20 mouse cellular contexts compared by ENCODE assay signal in the genomic region with DNA sequence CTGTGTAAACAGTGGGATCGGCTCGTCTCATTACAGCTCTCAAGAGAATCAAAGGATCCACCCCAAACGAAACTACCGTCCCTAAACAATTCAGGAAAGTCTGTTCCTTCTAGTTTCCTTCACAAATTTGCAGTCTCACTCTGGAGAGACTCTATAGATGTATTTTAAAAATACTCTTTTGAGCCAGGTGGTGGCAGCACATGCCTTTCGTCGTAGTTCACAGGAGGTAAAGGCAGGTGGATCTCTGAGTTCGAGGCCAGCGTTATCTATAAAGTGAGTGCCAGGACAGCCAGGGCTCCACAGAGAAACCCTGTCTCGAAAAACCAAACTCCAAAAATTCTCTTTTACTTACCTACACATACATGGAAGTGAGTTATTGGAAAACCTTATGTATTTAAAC. TPM values are rescaled to one million over a fixed set of nuclear protein-coding genes. Genes with fewer than 3 reads are reported as not detected.
DNase-seq lines count a peak whose midpoint lies in the region; ATAC-seq and TF ChIP-seq lines count a peak whose summit lies in the region.
"Had no signal": no experiment of that assay in that cellular context is flagged by ENCODE, and none has a peak within 500 bp of the region (broad histone marks: within the 10 kb centered on the region; RNA-seq: fewer than 3 reads in every experiment).

No protein-coding gene starts in this region.

- no peak for TF ChIP-seq POLR2A in bone marrow, adult 2 months (IDR thresholded peaks at IDR 0.05; ENCODE audit: borderline replicate concordance, control insufficient read depth, low read depth, low read length)

- peak; percentile 7 for DNase-seq in embryonic facial prominence, embryonic 11.5 days (ENCODE audit: low spot score)
- no peak for DNase-seq in embryonic facial prominence, embryonic 10.5 days (ENCODE audit: low spot score)
- peak; percentile 30 for DNase-seq in lung, postnatal 36 days
- no peak for DNase-seq in lung, postnatal 25 days (ENCODE audit: low spot score)
- DNase-seq in thymus, postnatal 4 days: peak; percentile 57
- no peak for DNase-seq in testis, postnatal 10 days (ENCODE audit: low spot score)
- DNase-seq in retina, postnatal 1 day: no peak
- DNase-seq: adrenal gland, adult 8-10 months; cerebellum, adult 2 months; gastrocnemius, postnatal 36 days; liver, embryonic 13.5 days had no signal

- no peaks in the 10 kb centered on the region for H3K4me1 ChIP-seq in embryonic facial prominence, embryonic 11.5 days (ENCODE audit: control insufficient read depth, insufficient read depth, low read length)
- H3K4me1 ChIP-seq in embryonic facial prominence, embryonic 10.5 days: no peaks in the 10 kb centered on the region
- no peaks in the 10 kb centered on the region for H3K4me1 ChIP-seq in bone marrow, adult 2 months (ENCODE audit: control insufficient read depth, insufficient read depth, low read length)
- H3K4me1 ChIP-seq: embryonic facial prominence, embryonic 15.5 days; forebrain, embryonic 15.5 days; hindbrain, embryonic 15.5 days; liver, embryonic 13.5 days had no signal

- no peak overlapping the region for H3K4me3 ChIP-seq in embryonic facial prominence, embryonic 11.5 days (ENCODE audit: low read depth, low read length)
- no peak overlapping the region for H3K4me3 ChIP-seq in embryonic facial prominence, embryonic 10.5 days
- no peak overlapping the region for H3K4me3 ChIP-seq in bone marrow, adult 2 months (replicated peaks; ENCODE audit: control insufficient read depth, low read depth, low read length)
- H3K4me3 ChIP-seq: embryonic facial prominence, embryonic 15.5 days; forebrain, embryonic 15.5 days; hindbrain, embryonic 15.5 days; liver, embryonic 13.5 days; myocyte had no signal

- H3K4me2 ChIP-seq in embryonic facial prominence, embryonic 11.5 days (ENCODE audit: low read depth, low read length): no peak overlapping the region
- H3K4me2 ChIP-seq: embryonic facial prominence, embryonic 15.5 days; forebrain, embryonic 15.5 days; hindbrain, embryonic 15.5 days; liver, embryonic 13.5 days had no signal

- no peak for ATAC-seq in embryonic facial prominence, embryonic 11.5 days (replicated peaks; ENCODE audit: insufficient number of reproducible peaks, low FRiP score, low TSS enrichment, low read depth)
- ATAC-seq: forebrain, embryonic 15.5 days had no signal

- peak; percentile 16; the same call in 1 of the 2 replicates for TF ChIP-seq CTCF in bone marrow, adult 2 months (IDR thresholded peaks at IDR 0.05; ENCODE audit: control insufficient read depth, insufficient read depth, low read length)

- no peak overlapping the region for H3K27ac ChIP-seq in embryonic facial prominence, embryonic 11.5 days (replicated peaks; ENCODE audit: low read depth, low read length)
- no peak overlapping the region for H3K27ac ChIP-seq in embryonic facial prominence, embryonic 10.5 days (replicated peaks)
- no peak overlapping the region for H3K27ac ChIP-seq in bone marrow, adult 2 months (ENCODE audit: control insufficient read depth, insufficient read depth, low read depth, low read length, poor library complexity)
- H3K27ac ChIP-seq: embryonic facial prominence, embryonic 15.5 days; forebrain, embryonic 15.5 days; hindbrain, embryonic 15.5 days; liver, embryonic 13.5 days had no signal

- H3K9me3 ChIP-seq in embryonic facial prominence, embryonic 11.5 days (replicated peaks; ENCODE audit: control insufficient read depth, low read length): no peaks in the 10 kb centered on the region
- H3K9me3 ChIP-seq in embryonic facial prominence, embryonic 10.5 days: peaks cover 14% of the 10 kb centered on the region

- 53% methylated on average over 9 of the region's 9 CpGs for WGBS in embryonic facial prominence, embryonic 11.5 days
- 48% methylated on average over 9 of the region's 9 CpGs for WGBS in embryonic facial prominence, embryonic 10.5 days
- WGBS in bone marrow, adult 2 months: 35% methylated on average over 9 of the region's 9 CpGs

- H3K9ac ChIP-seq in embryonic facial prominence, embryonic 11.5 days (replicated peaks; ENCODE audit: low read length): no peak overlapping the region
- H3K9ac ChIP-seq: embryonic facial prominence, embryonic 15.5 days; forebrain, embryonic 15.5 days; hindbrain, embryonic 15.5 days; liver, embryonic 13.5 days had no signal

- H3K36me3 ChIP-seq in embryonic facial prominence, embryonic 11.5 days (replicated peaks; ENCODE audit: control insufficient read depth, insufficient read depth, low read depth, low read length): peaks cover 15% of the 10 kb centered on the region
- H3K36me3 ChIP-seq in embryonic facial prominence, embryonic 10.5 days (replicated peaks): peaks cover 27% of the 10 kb centered on the region

- H3K27me3 ChIP-seq in embryonic facial prominence, embryonic 11.5 days (ENCODE audit: control insufficient read depth, insufficient read depth, low read length): no peaks in the 10 kb centered on the region
- no peaks in the 10 kb centered on the region for H3K27me3 ChIP-seq in embryonic facial prominence, embryonic 10.5 days (replicated peaks; ENCODE audit: low read depth, poor library complexity, severe bottlenecking)
- H3K27me3 ChIP-seq: embryonic facial prominence, embryonic 15.5 days; forebrain, embryonic 15.5 days; hindbrain, embryonic 15.5 days; liver, embryonic 13.5 days had no signal

RNA-seq across cellular contexts. Expression of gene Zfp952, which starts 15.4 kb away (rescaled TPM):
- 16.6 and 17.3 TPM in 2 replicates for polyA plus RNA-seq in embryonic facial prominence, embryonic 11.5 days (2014; fragmentation: Nextera tagmentation; extraction: Ambion mirVana)
- 13.1 and 13.3 TPM in 2 replicates for polyA plus RNA-seq in embryonic facial prominence, embryonic 10.5 days (2016; fragmentation: Nextera tagmentation; extraction: Ambion mirVana)
- polyA plus RNA-seq in bone marrow, adult 2 months (2011; ENCODE audit: insufficient read depth, insufficient read length, low replicate concordance, missing spikeins): 3.8 and 5.8 TPM in 2 replicates

RNA-seq across cellular contexts. Expression of gene Zfp763, which starts 24.9 kb away (rescaled TPM):
- 26.2 and 27.0 TPM in 2 replicates for polyA plus RNA-seq in embryonic facial prominence, embryonic 11.5 days (2014; fragmentation: Nextera tagmentation; extraction: Ambion mirVana)
- polyA plus RNA-seq in embryonic facial prominence, embryonic 10.5 days (2016; fragmentation: Nextera tagmentation; extraction: Ambion mirVana): 15.3 and 18.4 TPM in 2 replicates
- 1.8 and 4.5 TPM in 2 replicates for polyA plus RNA-seq in bone marrow, adult 2 months (2011; ENCODE audit: insufficient read depth, insufficient read length, low replicate concordance, missing spikeins)

RNA-seq across cellular contexts. Expression of gene Zfp472, which starts 42.7 kb away (rescaled TPM):
- polyA plus RNA-seq in embryonic facial prominence, embryonic 11.5 days (2014; fragmentation: Nextera tagmentation; extraction: Ambion mirVana): 15.5 and 16.2 TPM in 2 replicates
- polyA plus RNA-seq in embryonic facial prominence, embryonic 10.5 days (2016; fragmentation: Nextera tagmentation; extraction: Ambion mirVana): 12.0 and 15.1 TPM in 2 replicates
- polyA plus RNA-seq in bone marrow, adult 2 months (2011; ENCODE audit: insufficient read depth, insufficient read length, low replicate concordance, missing spikeins): 3.8 and 13.6 TPM in 2 replicates

RNA-seq across cellular contexts. Expression of gene 4921501E09Rik, which starts 59.5 kb away (rescaled TPM):
- not detected in 2 replicates for polyA plus RNA-seq in embryonic facial prominence, embryonic 11.5 days (2014; fragmentation: Nextera tagmentation; extraction: Ambion mirVana)
- polyA plus RNA-seq in embryonic facial prominence, embryonic 10.5 days (2016; fragmentation: Nextera tagmentation; extraction: Ambion mirVana): not detected in 2 replicates
- polyA plus RNA-seq in bone marrow, adult 2 months (2011; ENCODE audit: insufficient read depth, insufficient read length, low replicate concordance, missing spikeins): not detected in 2 replicates
- polyA plus RNA-seq: cerebellum, adult 2 months; embryonic facial prominence, embryonic 15.5 days; forebrain, embryonic 15.5 days; G1E; heart, postnatal 0 days; hindbrain, embryonic 15.5 days; kidney, embryonic 16.5 days; liver, embryonic 13.5 days; myocyte; spleen, adult 2 months had no signal

Comparison
In these comparisons a context has a peak if more than half of its experiments do, and no peak if none do; other contexts are left out.
1. DNase-seq: peak in embryonic facial prominence, embryonic 11.5 days (single experiment), lung, postnatal 36 days (single experiment) and thymus, postnatal 4 days (single experiment); none in embryonic facial prominence, embryonic 10.5 days (single experiment), lung, postnatal 25 days (single experiment), testis, postnatal 10 days (single experiment) and retina, postnatal 1 day (single experiment).